Mouse (Mus musculus) B cell, adult 67 days (primary cell): ENCODE measurements around the gene Prrg1. TPM values are rescaled to one million over a fixed set of nuclear protein-coding genes. Genes with fewer than 3 reads are reported as not detected.

ENCODE experiments used
- total RNA-seq, 2 experiments: library from RNA; stranded (reverse); gene quantifications; 4 replicates each; pipeline ENCODE4 v1.2.4; 2023

The Prrg1 gene
- under 1 TPM; 0.15 to 0.38 TPM for total RNA-seq

GRCm38 (mm10) chrX:78583202-78584004 lies at the start of gene Prrg1:
TSS of gene Prrg1 (minus strand) at chrX:78583896.

Other genes starting within 250 kb of the Prrg1 start
- not detected for gene 4930480E11Rik, start 214.3 kb downstream of the Prrg1 start, total RNA-seq
- not detected for gene Fam47c, start 153.9 kb upstream of the Prrg1 start, total RNA-seq